Mouse (Mus musculus) adipose tissue, adult 10 weeks (tissue): ENCODE data around the gene Mfsd14b. TPM values are rescaled to one million over a fixed set of nuclear protein-coding genes. Genes with fewer than 3 reads are reported as not detected.

Experiments used
- polyA plus RNA-seq: library from polyadenylated mRNA; stranded (reverse); fragments of 350-450 nt; fragmentation: Illumina TruSeq; extraction: RNeasy Lipid Tissue Mini Kit (QIAGEN cat#74804); gene quantifications from one replicate; pipeline ENCODE4 v1.2.3, GENCODE M21; 2014; ENCODE audit warnings: low read depth, low replicate concordance

Gene Mfsd14b
- 36.1 TPM for polyA plus RNA-seq

GRCm38 (mm10) chr13:65112459-65113110, at the start of gene Mfsd14b:
TSS of gene Mfsd14b (minus strand) at chr13:65112975.

GRCm38 (mm10) chr13:65149940-65150339, 37.2 kb upstream of the Mfsd14b start, which contains the start of gene Olfr466:
TSS of gene Olfr466 (plus strand) at chr13:65150240.

GRCm38 (mm10) chr13:65137789-65138188, 25.0 kb upstream of the Mfsd14b start, which contains the start of gene Olfr465-ps1:
TSS of gene Olfr465-ps1 (plus strand) at chr13:65138089.

GRCm38 (mm10) chr13:65052660-65053059, 60.1 kb downstream of the Mfsd14b start, which contains the start of gene Prss47:
TSS of gene Prss47 (minus strand) at chr13:65052760.

GRCm38 (mm10) chr13:65032758-65033157, 80.0 kb downstream of the Mfsd14b start, which contains the start of gene Spata31d1c:
TSS of gene Spata31d1c (plus strand) at chr13:65033058.

Other genes with a start within 250 kb of the Mfsd14b start
- gene Cntnap3, start 209.0 kb downstream of the Mfsd14b start, polyA plus RNA-seq, result 0.96 TPM
- 2.7 TPM for gene Spata31, start 195.6 kb downstream of the Mfsd14b start, polyA plus RNA-seq
- gene Spata31d1c, start 79.9 kb downstream of the Mfsd14b start, polyA plus RNA-seq, result 0.31 TPM
- gene Prss47, start 60.2 kb downstream of the Mfsd14b start, polyA plus RNA-seq, result not detected
- not detected for gene Olfr465-ps1, start 25.1 kb upstream of the Mfsd14b start, polyA plus RNA-seq
- not detected for gene Olfr466, start 37.3 kb upstream of the Mfsd14b start, polyA plus RNA-seq
- gene Nlrp4f, start 93.0 kb upstream of the Mfsd14b start, polyA plus RNA-seq, result not detected
- not detected for gene Gm10775, start 146.6 kb upstream of the Mfsd14b start, polyA plus RNA-seq
- 17.2 TPM for gene Zfp369, start 165.8 kb upstream of the Mfsd14b start, polyA plus RNA-seq